Mouse (Mus musculus) hindbrain, postnatal 0 days (tissue): ENCODE results near the gene Spryd3. TPM values are rescaled to one million over a fixed set of nuclear protein-coding genes. Genes with fewer than 3 reads are reported as not detected.

Experiments used
- ATAC-seq: fragments of 200-750 bp; cut with Nextera tagmentation; 2 replicates; pipeline ENCODE4 v1.8.0; 2017; ENCODE audit warnings: mild to moderate bottlenecking, moderate TSS enrichment, moderate library complexity
- DNase-seq: peaks from one replicate; pipeline ENCODE4 v3.0.0-alpha.2; 2015; ENCODE audit warnings: low spot score
- H3K27ac ChIP-seq: fragments of 300-500 bp; sonication (generic); 2 replicates; pipeline ENCODE4 v1.5.1; 2014; ENCODE audit warnings: mild to moderate bottlenecking
- H3K27me3 ChIP-seq: fragments of 300-500 bp; sonication (generic); 2 replicates; pipeline ENCODE4 v1.6.1; 2014; ENCODE audit warnings: low read length, mixed read lengths; ENCODE audit not compliant: insufficient read depth
- H3K36me3 ChIP-seq: fragments of 300-500 bp; sonication (generic); 2 replicates; pipeline ENCODE4 v1.6.1; 2014; ENCODE audit warnings: low read length, mixed read lengths; ENCODE audit not compliant: insufficient read depth
- H3K4me1 ChIP-seq: fragments of 300-500 bp; sonication (generic); 2 replicates; pipeline ENCODE4 v1.6.1; 2014; ENCODE audit warnings: antibody characterized with exemption, low read length, mixed read lengths; ENCODE audit not compliant: insufficient read depth
- H3K4me2 ChIP-seq: fragments of 300-500 bp; sonication (generic); 2 replicates; pipeline ENCODE4 v1.6.1; 2014; ENCODE audit warnings: low read depth, mild to moderate bottlenecking, low read length, moderate library complexity, mixed read lengths
- H3K4me3 ChIP-seq: fragments of 300-500 bp; sonication (generic); 2 replicates; pipeline ENCODE4 v1.5.1; 2014; ENCODE audit warnings: low read length
- H3K9ac ChIP-seq: fragments of 300-500 bp; sonication (generic); replicated peaks from 2 replicates; pipeline ENCODE4 v1.6.1; 2014; ENCODE audit warnings: mild to moderate bottlenecking, low read length, moderate library complexity, mixed read lengths
- H3K9me3 ChIP-seq: fragments of 300-500 bp; sonication (generic); 2 replicates; pipeline ENCODE4 v1.6.1; 2016; ENCODE audit warnings: low read length, mixed read lengths
- CTCF ChIP-seq: IDR thresholded peaks from 2 replicates; pipeline ENCODE4 v1.5.1; 2016; ENCODE audit warnings: antibody characterized with exemption, control low read depth, low read depth
- WGBS: fragments of 180-500 bp; shearing (Covaris S2); extraction: QIAGEN DNeasy Blood & Tissue Kit; methylation state at CpG from one replicate; pipeline ENCODE4 v1.1.7; 2014; 5-methylcytosine and 5-hydroxymethylcytosine counted together
- polyA plus RNA-seq: library from polyadenylated mRNA; unstranded; fragments of >200 nt; fragmentation: Nextera tagmentation; extraction: Ambion mirVana; gene quantifications from 2 replicates; pipeline ENCODE4 v1.2.1, GENCODE M21; 2015
- total RNA-seq: library from RNA; depleted of rRNA; stranded (reverse); fragments of >200 nt; gene quantifications from 2 replicates; pipeline ENCODE4 v1.2.3, GENCODE M21; 2014

The Spryd3 gene
- total and polyA plus RNA-seq, 2 experiments from 2014 or later: 110 to 118 TPM

DNA sequence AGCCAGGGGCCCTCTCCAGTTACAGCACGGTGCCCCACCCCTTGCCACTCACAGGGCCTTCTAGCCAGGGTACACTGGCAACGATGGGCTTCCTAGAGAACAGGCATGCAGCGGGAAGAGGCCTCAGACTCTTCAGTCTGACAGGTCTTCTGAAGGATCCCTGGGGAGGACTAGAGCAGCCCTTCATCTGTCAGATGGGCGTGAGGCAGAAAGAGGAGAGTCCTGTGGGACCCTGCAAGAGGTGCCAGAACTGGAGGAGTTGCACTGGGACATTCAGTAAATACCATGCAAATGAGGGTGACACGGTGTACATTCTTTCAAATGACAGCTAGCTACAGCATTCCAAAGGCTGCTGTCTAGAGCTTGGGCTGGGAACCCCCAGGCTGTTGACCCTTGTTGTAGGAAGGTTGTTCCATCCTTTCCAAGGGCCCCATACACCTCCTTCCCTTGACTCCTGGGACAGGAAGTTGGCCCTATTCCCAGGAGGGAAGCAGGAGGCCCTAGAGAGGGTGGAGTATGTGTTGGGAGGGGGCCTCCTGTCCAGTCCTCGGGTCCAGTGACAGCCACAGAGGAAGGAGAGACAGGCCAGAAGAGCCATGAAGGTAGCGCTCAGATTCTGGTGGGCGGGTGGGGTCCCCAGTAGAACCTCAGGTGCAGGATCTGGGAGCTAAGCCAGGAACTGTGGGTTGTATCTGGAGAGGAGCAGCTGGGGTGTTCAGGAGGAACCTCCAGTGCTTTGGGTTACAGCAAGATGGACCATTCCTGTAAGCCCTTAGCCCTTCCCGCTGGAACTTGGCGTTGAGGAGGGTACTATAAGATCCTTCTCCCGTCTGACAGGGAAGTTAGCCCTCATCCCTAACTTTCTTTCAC lies 34.1 kb downstream of the Spryd3 start:
- Histone ChIP-seq H3K4me3 (no peak overlapping the region), H3K4me1 (peaks cover 20% of the 10 kb centered on the region), H3K36me3 (peaks cover 9% of the 10 kb centered on the region; the same call in 1 of the 2 replicates), H3K9me3 (no peaks in the 10 kb centered on the region), H3K27ac (peak overlapping the region; percentile 78), H3K9ac (0 out of 2 replicates have a peak overlapping the region, but pooled peaks have one; percentile 44), H3K4me2 (peak overlapping the region; percentile 68; the same call in 1 of the 2 replicates), H3K27me3 (no peaks in the 10 kb centered on the region)
- WGBS: 30% methylated on average over 11 of the region's 11 CpGs
- TF ChIP-seq CTCF: no peak
- ATAC-seq (no peak; the same call in 1 of the 2 replicates), DNase-seq (peak; percentile 52)

DNA sequence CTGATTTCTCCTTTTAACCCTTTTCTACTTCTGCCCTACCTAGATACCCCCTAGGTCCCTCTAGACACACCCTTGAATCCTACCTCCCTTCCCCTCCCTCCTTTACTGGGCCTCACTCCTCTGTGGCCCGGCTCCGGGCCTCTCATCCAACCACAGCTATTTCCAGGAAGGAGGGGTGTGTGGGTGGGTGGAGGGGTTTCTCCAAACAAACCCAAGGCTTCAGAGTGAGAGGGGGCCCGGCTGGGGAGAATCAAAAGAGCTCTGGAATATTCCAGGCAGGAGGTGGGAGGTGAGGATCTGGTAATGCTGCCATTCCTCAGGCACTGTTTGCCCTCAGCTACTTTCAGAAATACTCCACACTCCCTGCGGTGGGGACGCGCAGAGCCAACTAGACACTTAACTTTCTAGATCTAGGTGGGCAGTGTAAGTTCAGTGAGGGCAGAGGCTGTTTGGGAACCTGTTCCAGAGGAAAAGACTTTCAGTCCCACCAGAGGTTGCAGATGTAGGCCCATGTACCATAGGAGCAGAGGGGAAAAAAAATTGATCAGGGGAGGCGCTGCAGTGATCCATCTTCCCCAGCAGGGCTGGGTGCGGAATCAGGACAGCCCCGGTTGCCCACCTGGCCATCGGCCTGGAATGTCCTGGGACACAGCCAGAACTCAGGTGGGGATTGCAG lies 34.9 kb downstream of the Spryd3 start:
- Histone ChIP-seq H3K27me3 (no peaks in the 10 kb centered on the region), H3K9ac (no peak overlapping the region), H3K4me1 (peaks cover 20% of the 10 kb centered on the region), H3K4me3 (peak overlapping the region; percentile 49), H3K9me3 (no peaks in the 10 kb centered on the region), H3K27ac (peak overlapping the region; percentile 72), H3K36me3 (peaks cover 9% of the 10 kb centered on the region; the same call in 1 of the 2 replicates), H3K4me2 (peak overlapping the region; percentile 68)
- TF ChIP-seq CTCF: peak; percentile 29; the same call in 1 of the 2 replicates
- 23% methylated on average over 10 of the region's 10 CpGs for WGBS
- no peak for DNase-seq
- no peak for ATAC-seq

DNA sequence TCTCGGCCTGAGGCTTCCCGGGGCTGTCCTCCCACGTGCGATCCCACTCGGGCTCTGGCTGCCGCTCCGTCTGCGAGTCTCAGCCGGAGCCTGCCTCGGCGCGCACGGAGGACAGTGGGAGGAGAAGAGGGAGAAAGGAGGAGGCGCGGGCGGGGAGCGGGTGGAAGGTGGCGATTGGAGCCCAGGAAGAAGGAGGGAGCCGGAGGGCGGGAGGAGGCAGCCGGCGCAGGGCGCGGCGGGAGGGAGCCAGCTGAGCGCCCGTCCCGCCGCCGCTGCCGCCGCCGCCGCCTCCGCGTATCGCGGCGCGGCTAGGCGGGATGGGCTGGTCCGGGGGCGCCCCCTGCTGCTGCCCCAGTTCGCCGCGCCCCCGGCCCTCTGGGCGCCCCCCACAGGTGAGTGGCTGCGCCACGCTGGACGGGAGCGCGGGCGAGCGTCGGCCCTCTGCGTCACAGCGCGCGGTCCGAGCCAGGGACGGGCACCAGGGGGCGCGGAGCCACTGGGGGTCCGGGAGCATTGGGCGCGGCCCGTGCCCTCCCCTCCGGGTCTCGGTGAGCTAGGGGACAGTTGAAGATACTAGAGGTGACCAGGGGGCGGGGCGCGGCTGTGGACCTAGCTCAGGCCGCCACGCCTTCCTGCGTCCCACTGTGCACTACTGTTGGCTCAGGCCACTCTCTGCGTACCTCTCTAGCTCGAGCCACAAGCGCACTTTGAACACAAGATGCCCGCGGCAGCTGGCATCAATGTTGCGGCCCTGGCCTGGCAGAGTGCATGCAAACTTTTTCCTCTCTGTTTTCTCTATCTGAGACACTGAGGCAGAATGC lies 35.7 kb downstream of the Spryd3 start, which contains the start of gene Tns2:
Gene Tns2 (plus strand): TSS at position 253 of the 821 bp plus-strand sequence.
- H3K4me2 ChIP-seq: peak within 1 kb of the TSS; percentile 68
- TF ChIP-seq CTCF: no peak; the same call in 1 of the 2 replicates
- under 1% methylated on average over 40 of the region's 82 CpGs for WGBS
- H3K9ac ChIP-seq: peak within 1 kb of the TSS; percentile 52
- H3K9me3 ChIP-seq: no peaks in the 10 kb centered on the region
- peak within 1 kb of the TSS; percentile 49 for H3K4me3 ChIP-seq
- peak within 1 kb of the TSS; percentile 72 for H3K27ac ChIP-seq
- H3K36me3 ChIP-seq: peaks cover 16% of the 10 kb centered on the region; the same call in 1 of the 2 replicates
- no peaks in the 10 kb centered on the region for H3K27me3 ChIP-seq
- DNase-seq: peak; percentile 67
- peak; percentile 48 for ATAC-seq
- peaks cover 20% of the 10 kb centered on the region for H3K4me1 ChIP-seq

DNA sequence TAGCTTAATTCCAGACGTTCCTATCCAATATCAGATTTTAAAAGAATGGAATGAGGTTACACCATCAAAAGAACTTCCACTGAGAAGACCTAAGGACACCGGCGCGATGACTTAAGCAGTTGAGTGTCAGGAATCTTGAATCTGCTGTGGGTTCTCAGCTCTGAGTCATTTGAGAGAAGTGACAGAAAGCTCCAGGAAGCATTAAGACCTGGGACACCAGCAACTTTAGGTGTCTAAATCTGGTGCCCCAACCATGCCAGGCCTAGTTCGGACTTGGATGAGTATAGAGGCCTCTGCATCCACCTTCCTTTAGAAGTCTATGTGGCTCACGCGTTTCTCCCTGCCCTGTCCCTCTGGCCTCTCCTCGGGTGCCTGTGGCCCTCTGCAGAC lies 36.3 kb downstream of the Spryd3 start:
- Histone ChIP-seq H3K4me2 (peak overlapping the region; percentile 68), H3K4me3 (peak overlapping the region; percentile 49), H3K27ac (peak overlapping the region; percentile 72; the same call in 1 of the 2 replicates), H3K9me3 (no peaks in the 10 kb centered on the region), H3K27me3 (no peaks in the 10 kb centered on the region), H3K9ac (peak overlapping the region; percentile 52), H3K36me3 (peaks cover 22% of the 10 kb centered on the region), H3K4me1 (peaks cover 20% of the 10 kb centered on the region)
- TF ChIP-seq CTCF: no peak
- DNase-seq (no peak), ATAC-seq (no peak)
- 24% methylated on average over 8 of the region's 8 CpGs for WGBS

DNA sequence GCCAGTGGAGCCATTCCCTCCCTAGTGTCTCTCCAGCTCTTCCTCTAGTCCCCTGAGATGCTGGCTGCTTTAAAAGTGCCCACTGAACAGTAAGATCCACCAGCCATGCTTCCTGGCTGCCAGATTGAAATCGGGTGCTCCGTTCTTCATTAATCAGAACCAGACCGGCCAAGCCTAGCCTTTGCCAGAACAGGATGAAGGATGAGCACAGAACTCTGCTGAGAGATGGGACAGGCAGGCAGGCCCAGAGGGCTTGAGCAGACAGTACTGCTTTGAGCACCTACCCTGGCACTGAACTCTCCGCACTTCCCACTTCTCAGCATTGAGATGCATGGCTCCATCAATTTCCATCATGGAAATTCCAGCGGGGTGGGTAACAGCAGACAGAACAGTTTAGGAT lies 36.8 kb downstream of the Spryd3 start:
- Histone ChIP-seq H3K4me3 (no peak overlapping the region), H3K27ac (no peak overlapping the region), H3K36me3 (peaks cover 28% of the 10 kb centered on the region), H3K27me3 (no peaks in the 10 kb centered on the region), H3K4me1 (peaks cover 20% of the 10 kb centered on the region), H3K4me2 (no peak overlapping the region), H3K9me3 (no peaks in the 10 kb centered on the region), H3K9ac (no peak overlapping the region)
- no peak for DNase-seq
- TF ChIP-seq CTCF: no peak
- 55% methylated on average over 5 of the region's 5 CpGs for WGBS
- ATAC-seq: no peak

DNA sequence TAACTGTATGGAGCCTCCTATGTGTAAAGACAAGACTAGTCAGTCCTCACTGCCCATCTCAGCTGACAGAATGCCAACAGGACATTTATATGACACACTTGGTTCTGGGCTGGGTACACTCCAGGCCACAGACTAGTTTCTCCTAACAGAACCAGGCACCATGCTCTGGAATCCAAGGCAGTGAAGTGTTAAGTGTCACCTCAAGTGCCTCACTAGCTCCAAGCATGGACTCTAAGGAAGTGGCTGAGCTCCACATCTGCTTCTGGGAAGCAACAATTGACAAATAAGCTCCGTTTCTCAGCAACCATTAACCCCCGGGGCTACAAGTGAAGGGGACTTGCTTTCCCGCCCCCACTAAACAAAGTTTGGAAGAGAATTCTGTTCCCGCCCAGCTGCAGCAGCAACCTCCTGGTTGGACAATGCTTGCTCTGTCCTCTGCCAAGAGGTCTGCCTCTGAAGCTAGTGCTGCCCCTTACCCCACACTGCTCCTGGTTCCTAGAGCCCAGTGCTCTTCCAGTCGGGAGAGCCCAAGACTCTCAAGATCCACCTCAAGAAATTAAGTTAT lies 38.0 kb downstream of the Spryd3 start:
- WGBS: 23% methylated on average over 5 of the region's 5 CpGs
- Histone ChIP-seq H3K4me2 (no peak overlapping the region), H3K36me3 (peaks cover 39% of the 10 kb centered on the region), H3K27me3 (no peaks in the 10 kb centered on the region), H3K27ac (no peak overlapping the region), H3K9ac (no peak overlapping the region), H3K9me3 (no peaks in the 10 kb centered on the region), H3K4me3 (no peak overlapping the region), H3K4me1 (peaks cover 10% of the 10 kb centered on the region)
- no peak for ATAC-seq
- no peak for DNase-seq
- no peak for TF ChIP-seq CTCF
